Mouse (Mus musculus) E14TG2a.4 (cell line): ENCODE data around the gene Syt6.

Source experiments
- CTCF ChIP-seq: conservative IDR thresholded peaks from 2 replicates; pipeline ENCODE4 v1.5.1; 2014; ENCODE audit warnings: low read length
- NANOG ChIP-seq: IDR thresholded peaks from 2 replicates; pipeline ENCODE4 v1.6.1; 2014; ENCODE audit warnings: borderline replicate concordance, low read length, mixed read lengths
- POU5F1 ChIP-seq: IDR thresholded peaks from 2 replicates; pipeline ENCODE4 v1.6.1; 2014; ENCODE audit warnings: low read length, borderline replicate concordance

GRCm38 (mm10) chr3:103534036-103534435 is 41.0 kb upstream of the Syt6 start:
- TF ChIP-seq CTCF (no peak), POU5F1 (no peak), NANOG (no peak)
